Mouse (Mus musculus) olfactory bulb, adult 2 months (tissue): Measurements from ENCODE around the gene Sorl1. TPM values are rescaled to one million over a fixed set of nuclear protein-coding genes. Genes with fewer than 3 reads are reported as not detected.

Source experiments
- H3K27ac ChIP-seq: fragments of 200-500 bp; 2 replicates; pipeline ENCODE4 v1.5.1; 2012; ENCODE audit warnings: low read depth, low read length; ENCODE audit not compliant: insufficient read depth
- H3K4me1 ChIP-seq: fragments of 200-500 bp; 2 replicates; pipeline ENCODE4 v1.6.1; 2012; ENCODE audit warnings: low read length; ENCODE audit not compliant: control insufficient read depth, insufficient read depth
- H3K4me3 ChIP-seq: fragments of 200-500 bp; 2 replicates; pipeline ENCODE4 v1.5.1; 2012; ENCODE audit warnings: mild to moderate bottlenecking, low read depth, low read length, moderate library complexity; ENCODE audit not compliant: insufficient read depth
- CTCF ChIP-seq: fragments of 200-500 bp; IDR thresholded peaks from 2 replicates; pipeline ENCODE4 v1.5.1; 2012; ENCODE audit warnings: low read depth, mild to moderate bottlenecking, low read length, moderate library complexity; ENCODE audit not compliant: insufficient read depth
- POLR2A ChIP-seq: fragments of 200-500 bp; IDR thresholded peaks from 2 replicates; pipeline ENCODE4 v1.6.1; 2012; ENCODE audit warnings: mild to moderate bottlenecking, low read depth, low read length, moderate library complexity; ENCODE audit not compliant: insufficient read depth
- WGBS: fragments of 180-500 bp; shearing (Covaris S2); methylation state at CpG from one replicate; pipeline ENCODE4 v1.1.7; 2018; 5-methylcytosine and 5-hydroxymethylcytosine counted together
- polyA plus RNA-seq: library from polyadenylated mRNA; stranded (reverse); fragments of >200 nt; gene quantifications from 2 replicates; pipeline ENCODE4 v1.2.4, GENCODE M21; 2012; ENCODE audit warnings: low replicate concordance; ENCODE audit not compliant: missing spikeins, insufficient read depth, insufficient read length

Gene Sorl1
- polyA plus RNA-seq, 1 experiment, result not detected

DNA sequence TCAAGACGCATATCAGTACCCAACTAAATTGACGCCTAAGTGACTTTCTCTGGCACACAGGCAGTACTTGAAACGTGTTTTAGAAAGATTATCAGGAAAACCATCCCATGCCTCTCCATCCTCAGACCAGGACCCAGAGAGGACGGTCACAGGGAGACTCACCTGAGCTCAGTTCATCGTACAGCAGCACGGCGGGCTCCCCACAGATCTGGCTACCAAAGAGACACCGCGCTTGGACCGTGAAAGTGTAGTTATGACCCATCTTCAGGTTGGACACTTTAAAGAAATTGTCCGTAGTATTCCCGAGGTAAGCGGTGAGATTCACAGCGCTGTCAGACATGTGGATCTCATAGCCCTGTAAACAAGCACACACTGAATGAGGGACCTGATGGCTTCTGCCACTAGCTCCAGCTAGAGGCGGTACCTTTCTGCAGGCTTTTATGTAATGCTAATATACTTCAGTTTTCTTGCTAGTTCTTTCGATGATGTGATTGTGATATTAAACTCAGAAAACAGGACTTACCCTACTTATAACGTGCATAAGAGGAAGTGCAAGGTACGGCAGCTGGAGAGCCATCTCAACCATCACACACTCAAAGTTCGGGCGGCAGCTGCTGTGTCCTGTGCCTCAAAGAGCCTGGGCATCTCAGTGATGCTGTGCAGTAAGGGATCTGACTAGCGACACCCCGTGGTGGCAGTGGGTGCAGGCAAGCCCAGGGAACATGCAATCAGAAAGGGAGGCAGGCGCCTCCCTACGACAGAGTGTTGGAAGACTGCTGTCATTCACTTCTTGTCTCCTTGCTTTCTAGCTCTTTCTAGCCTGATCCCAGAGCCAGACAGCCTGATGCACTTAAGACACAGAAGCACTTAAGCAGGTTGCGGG is 150.1 kb downstream of the Sorl1 start:
- TF ChIP-seq CTCF (peak; percentile 42; the same call in 1 of the 2 replicates), POLR2A (no peak)
- 80% methylated on average over 25 of the region's 25 CpGs for WGBS
- Histone ChIP-seq H3K4me3 (no peak overlapping the region), H3K4me1 (no peaks in the 10 kb centered on the region), H3K27ac (no peak overlapping the region)

DNA sequence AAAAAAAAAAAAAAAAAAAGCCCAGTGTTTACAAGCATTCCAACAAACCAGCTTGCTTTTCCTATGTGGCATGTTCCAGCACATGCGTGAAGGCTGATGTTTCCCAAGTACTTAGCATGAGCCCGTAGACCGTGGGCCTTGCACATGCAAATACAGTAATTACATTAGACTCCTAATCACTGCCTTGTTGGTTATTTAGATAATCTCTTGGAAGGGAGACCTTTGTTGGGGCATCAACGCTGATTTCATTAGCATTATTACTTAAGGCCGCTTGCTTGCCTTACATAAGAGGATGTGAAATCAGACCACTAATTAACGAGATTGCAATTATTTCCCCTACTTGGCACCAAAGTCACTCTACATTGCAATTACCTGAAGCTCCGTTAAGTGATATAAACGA is 154.1 kb downstream of the Sorl1 start:
- H3K27ac ChIP-seq, result no peak overlapping the region
- TF ChIP-seq POLR2A (no peak), CTCF (no peak)
- H3K4me1 ChIP-seq, result no peaks in the 10 kb centered on the region
- WGBS, result 56% methylated on average over 8 of the region's 8 CpGs
- H3K4me3 ChIP-seq, result no peak overlapping the region

DNA sequence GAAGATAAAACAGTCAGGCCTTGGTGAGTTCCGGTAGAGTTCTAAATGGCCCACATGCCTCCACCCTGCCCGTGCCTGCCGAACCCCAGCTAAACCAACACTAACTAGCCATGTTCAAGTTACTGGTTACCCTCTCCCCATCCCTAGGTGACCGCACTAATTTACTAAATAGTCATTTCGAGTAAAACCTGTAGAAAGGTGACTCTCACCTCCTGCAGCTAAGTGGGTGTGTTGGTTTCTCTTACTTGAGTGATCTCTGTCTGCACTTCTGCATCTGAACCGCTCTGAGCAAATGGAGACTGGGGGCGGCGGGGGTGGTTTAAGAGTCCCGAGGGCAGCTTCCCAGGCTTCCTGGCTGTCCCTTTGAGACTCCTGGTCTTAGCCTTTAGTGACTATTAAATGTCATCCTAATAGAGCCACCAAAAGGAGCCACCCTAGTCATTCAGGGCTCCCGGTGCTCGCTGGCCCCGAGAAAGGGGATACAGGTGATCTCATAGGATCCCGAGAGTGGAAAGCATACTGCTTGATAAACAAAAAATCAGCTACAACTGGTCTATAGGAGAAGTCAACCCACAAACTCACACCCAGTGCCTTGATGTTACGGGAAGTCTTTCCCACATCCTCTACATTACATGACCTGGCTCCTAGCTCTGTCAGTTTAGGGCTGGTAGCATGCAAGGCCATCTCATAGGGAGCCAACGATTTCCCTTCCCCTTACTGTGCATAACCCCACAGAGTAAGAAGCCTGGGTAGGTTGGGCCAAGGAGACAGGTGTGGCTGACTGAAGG is 155.2 kb downstream of the Sorl1 start:
- no peak overlapping the region for H3K27ac ChIP-seq
- no peak for TF ChIP-seq POLR2A
- no peak for TF ChIP-seq CTCF
- 96% methylated on average over 15 of the region's 15 CpGs for WGBS
- no peak overlapping the region for H3K4me3 ChIP-seq
- H3K4me1 ChIP-seq, result no peaks in the 10 kb centered on the region

DNA sequence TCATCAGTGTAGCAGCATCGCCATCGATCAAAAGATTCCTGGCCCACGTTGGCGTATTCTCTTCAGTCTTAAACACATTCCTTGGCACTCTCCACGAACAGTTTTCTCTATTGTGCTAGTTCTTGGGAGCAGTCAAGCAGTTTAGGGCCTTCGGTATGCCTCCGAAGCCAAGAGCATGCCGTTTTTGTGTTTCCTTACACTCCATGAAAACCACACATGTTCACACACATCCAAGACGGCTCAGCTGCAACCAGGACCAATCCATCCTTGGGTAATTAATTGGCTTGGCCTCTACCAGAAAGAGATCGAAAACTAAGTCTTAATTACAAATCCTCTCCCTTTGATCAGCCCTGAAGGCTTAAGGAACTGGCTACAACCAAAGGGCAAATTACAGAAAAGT is 162.8 kb downstream of the Sorl1 start:
- Histone ChIP-seq H3K4me1 (no peaks in the 10 kb centered on the region), H3K27ac (no peak overlapping the region), H3K4me3 (no peak overlapping the region)
- TF ChIP-seq CTCF (no peak), POLR2A (no peak)
- 65% methylated on average over 10 of the region's 10 CpGs for WGBS

DNA sequence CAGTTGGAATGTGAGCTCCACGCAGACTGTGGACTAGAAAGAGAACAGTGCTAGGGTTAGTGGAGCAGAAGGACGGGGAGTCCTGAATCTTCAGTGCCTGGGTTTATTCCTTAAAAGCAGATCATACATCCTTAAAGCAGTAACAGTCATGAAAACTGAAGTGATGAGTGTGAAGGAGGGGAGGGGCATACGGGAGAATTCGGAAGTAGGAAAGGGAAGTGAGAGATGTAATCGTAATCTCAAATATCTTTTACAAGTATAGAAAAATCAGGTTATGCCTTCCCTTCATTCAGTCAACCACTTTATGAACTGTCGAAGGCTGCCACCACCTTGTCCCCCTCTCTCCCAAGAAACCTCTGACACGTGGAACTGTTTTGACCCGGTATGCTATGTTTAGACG is 165.8 kb downstream of the Sorl1 start:
- H3K4me3 ChIP-seq, result no peak overlapping the region
- no peak overlapping the region for H3K27ac ChIP-seq
- TF ChIP-seq POLR2A (no peak), CTCF (no peak)
- no peaks in the 10 kb centered on the region for H3K4me1 ChIP-seq
- WGBS, result 96% methylated on average over 9 of the region's 9 CpGs

DNA sequence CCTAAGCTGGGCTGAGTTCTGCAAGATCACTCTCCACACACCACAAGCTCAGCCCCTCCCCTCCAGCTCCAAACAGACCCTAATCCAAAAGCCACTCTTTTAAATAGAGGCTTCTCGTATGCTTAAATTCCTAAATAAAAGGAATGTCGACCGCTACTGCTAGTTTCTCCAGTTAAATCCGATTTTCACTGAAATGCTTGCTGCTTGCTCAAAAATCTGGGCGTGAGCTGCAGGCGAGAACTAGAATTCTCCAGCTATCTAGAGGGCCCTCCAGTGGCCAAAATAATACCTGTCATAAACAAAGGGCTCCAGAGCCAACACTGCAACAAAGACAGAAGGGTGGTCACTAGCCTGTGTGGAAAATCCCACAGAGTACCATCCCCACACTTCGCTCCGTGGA is 170.6 kb downstream of the Sorl1 start:
- H3K4me1 ChIP-seq, result peaks cover 12% of the 10 kb centered on the region
- TF ChIP-seq POLR2A (no peak), CTCF (no peak)
- no peak overlapping the region for H3K27ac ChIP-seq
- 6% methylated on average over 8 of the region's 8 CpGs for WGBS
- H3K4me3 ChIP-seq, result no peak overlapping the region

DNA sequence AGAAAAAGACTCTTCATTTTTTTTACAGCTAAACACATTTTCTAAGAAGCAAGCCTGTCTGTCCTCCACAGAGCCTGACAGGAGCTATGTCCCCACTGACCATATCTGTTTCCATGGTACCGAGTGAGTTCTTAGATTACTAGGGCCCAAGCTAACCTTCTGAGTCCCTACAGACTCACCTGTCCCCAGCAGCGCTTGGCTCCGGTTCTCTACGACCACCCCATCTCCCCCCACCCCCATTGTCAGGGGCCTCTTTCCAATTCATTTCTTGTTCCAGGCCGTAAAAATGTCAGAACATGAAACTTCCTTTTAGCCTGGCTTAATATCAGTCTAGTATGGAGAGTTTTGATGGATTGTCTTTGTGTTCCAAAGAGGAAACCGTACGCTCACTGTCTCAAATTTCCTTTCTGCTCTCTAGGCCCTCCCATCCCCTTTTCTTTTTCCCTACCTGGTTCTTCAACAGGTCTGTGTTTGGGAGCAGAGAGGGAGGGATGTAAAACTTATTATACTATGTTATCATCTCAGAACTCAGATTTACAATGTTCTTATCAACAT is 171.4 kb downstream of the Sorl1 start:
- no peak overlapping the region for H3K4me3 ChIP-seq
- H3K27ac ChIP-seq, result no peak overlapping the region
- WGBS, result 82% methylated on average over 7 of the region's 7 CpGs
- TF ChIP-seq POLR2A, result no peak
- H3K4me1 ChIP-seq, result peaks cover 12% of the 10 kb centered on the region

DNA sequence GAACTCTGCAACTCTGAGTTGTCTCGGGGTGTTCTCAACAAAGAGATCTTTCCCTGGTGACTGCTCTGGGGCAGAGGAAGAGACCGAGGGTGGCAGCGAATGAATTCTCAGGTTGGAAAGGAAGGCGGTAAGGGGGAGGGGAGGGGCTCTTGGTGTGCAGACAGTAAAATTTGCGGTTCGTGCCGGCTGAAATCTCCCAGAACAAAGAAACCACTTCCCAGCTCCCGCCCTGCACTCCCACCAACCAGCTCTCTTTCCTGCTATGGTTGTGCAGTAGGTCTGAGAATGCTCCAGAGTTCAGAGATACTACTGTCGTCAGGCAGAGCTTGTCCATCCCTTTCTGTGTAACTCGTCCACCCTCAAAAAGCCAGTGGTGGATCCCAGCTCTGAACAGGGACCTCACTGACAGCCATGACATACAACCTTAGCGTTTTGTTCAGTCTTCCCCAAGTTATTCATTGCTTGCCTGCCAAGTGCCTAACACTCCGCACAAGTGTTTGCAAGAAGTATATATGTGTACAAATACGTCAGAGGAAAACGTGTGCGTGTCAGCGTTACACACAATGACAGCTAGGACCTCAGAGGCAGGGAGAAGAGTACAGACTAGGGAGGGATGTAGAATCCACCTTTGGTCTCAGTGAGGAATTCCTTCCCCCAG is 172.5 kb downstream of the Sorl1 start:
- Histone ChIP-seq H3K4me1 (peaks cover 12% of the 10 kb centered on the region), H3K27ac (peak overlapping the region; percentile 38; the same call in 1 of the 2 replicates), H3K4me3 (peak overlapping the region; percentile 42)
- no peak for TF ChIP-seq POLR2A
- no peak for TF ChIP-seq CTCF
- 8% methylated on average over 16 of the region's 16 CpGs for WGBS

DNA sequence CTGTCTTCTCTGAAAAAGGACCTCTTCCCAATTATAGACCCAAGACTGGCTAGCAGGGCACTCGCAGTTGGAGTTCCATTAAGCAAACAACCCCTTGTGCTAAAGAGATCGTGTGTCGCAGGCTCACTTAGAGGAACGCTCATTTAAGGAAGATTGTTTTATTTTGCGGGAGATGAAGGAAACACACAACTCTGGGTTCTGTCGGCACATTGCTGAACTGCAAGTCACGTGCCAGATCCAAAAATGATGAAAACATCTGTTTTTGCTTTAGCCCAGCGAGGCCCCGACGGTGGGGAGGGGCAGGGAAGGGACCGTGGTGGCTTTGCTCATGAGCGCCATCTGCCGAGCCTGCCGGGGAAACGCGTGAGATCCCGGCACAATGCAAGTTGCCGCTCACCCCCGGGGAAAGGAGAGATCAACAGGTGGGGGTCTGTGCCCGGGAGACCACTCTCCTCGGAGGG is 173.1 kb downstream of the Sorl1 start:
- Histone ChIP-seq H3K4me1 (peaks cover 12% of the 10 kb centered on the region), H3K27ac (peak overlapping the region; percentile 77), H3K4me3 (peak overlapping the region; percentile 42)
- TF ChIP-seq POLR2A, result no peak
- peak; percentile 93 for TF ChIP-seq CTCF
- WGBS, result 1% methylated on average over 21 of the region's 21 CpGs
